Mouse (Mus musculus) lung, postnatal 25 days (tissue): ENCODE measurements around the gene Glt8d2.
A peak's percentile ranks its signal among the peaks of the same experiment; 100 is the strongest.

Experiments
- DNase-seq: peaks from one replicate; pipeline ENCODE4 v3.0.0; 2022; ENCODE audit warnings: low spot score

Glt8d2 gene

DNA sequence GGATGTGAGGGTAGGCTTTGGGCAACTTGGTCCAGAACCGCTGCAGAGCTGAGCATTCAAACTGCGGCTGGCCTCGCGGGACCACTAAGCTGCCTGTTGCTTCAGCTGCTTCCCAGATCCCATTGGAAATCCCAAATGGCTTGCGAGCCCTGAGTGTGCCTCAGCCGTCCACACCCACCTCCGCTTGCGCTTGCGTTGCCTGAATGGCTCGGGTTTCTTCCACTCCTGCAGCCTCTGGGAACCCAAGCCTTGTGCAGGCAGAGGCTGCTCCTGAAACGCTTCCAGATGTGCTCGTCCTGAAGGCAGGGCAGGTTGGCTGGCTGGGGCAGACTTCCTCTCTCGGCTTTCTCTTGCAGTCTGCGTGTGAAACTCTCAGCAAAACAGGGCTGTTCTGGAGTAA, at the start of gene Glt8d2:
Gene Glt8d2 (minus strand): TSS at position 157 of the 400 bp plus-strand sequence.
- DNase-seq, result peak; percentile 24

DNA sequence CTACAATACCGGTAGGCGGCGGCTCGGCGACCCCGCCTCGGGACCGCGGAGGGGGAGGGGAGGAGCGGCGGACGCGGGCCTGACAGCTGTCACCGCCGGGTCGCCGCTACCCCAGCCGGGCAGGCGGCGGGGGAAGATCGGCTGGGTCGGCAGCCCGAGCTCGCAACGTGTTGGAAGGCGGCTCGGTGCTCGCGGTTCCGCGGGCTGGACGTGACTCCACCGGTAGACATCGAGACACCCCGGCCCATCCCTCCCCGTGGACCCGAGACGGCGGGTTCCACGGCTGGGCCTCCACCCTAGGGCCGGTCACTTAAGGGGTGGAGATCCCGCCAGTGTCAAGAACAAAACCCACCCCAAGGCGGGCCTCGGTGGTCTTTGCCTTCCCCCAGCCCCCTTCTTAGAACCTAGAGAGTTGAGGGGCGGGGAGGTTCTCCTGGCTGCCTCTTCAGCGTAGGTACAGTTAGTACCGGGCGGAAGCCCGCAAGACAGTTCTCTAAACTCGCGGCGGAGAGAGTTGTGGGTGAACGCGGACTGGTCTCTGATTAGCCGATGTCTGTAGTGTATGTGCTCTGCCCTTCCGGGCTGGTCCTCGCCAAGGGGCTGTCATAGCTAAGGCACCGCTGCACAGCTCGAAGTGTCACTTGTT, 9.0 kb upstream of the Glt8d2 start:
- peak; percentile 20 for DNase-seq

DNA sequence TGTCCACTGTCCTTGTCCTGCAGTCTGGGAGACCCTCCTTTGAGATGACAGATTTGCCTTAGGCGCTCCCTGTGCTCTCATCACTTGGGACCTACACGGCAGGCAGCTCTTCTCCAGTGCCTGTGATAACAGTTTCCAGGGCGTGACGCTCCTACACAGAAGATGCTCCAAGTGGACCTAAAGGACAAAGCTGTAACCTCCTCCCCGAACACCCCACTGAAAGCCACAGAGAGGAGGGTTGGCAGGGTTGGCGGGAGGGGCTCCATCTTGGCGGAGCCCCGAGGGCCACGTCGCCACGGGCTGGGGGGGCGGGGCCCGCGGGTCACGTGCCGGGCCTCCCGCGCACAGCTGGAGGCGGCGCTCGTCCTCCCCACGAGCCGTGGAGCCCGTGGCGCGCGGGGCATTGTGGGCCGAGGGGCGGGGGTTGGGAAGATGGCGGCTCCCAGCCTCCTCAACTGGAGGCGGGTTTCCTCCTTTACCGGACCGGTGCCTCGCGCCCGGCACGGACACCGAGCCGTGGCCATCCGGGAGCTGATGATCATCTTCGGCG, 8.3 kb upstream of the Glt8d2 start:
- DNase-seq, result peak; percentile 90

DNA sequence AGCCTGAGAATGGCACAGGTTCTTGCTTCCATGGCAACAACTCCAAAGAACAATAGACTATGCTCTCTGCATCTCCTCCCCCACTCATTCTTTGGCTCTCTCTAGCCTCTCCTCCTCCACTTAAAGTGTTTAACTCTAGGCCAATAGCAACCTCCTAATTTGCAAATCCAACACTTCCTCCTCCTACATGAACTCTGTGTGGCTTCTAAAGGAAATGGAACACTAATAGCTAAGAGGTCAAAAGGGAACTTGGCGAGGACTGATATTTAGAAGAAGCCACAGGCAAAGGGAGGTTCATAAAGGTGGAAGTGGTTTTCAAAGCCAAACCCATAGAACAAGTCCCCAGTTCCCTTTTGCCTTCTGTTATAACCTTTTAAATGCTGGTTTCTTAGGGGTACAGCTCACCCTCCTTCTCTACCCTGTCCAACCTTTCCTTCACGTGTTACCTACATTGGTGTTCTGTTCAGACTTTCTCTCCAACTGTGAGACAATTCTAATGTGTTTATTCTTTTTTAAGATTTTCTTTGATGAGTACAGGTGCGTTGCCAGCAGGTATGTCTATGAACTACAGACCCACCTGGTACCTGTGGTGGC, 7.0 kb upstream of the Glt8d2 start:
- DNase-seq, result peak; percentile 81

DNA sequence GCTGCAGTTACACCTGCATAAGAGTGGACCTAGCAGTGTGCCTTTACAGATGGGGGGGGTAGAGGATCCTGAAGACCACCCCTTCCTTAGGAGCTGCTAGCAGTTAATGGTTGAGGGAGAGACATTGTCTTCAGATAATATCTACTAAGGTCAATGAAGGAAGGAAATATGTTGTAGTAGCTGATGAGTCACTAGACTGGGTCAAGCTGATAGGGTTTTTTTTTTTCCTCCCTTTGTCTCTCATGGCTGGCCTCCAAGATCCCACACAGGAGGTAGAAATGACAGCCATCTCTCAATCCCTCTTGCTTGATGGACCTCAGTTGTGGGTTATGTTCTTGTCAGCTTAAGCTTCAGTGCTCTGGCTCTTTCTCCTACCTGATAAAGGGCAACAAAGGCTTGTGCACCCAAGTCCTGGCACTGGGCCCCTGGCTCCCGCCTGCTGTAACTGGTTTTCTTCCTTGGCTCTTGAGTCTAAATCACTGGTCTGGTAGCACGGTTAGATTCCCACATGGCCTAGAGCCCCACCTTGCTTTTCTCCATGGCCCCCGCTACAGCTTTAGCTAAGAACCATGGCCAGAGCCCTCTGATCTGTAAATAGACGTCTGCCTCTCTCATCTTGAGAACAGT, 6.1 kb upstream of the Glt8d2 start:
- DNase-seq, result peak; percentile 20

DNA sequence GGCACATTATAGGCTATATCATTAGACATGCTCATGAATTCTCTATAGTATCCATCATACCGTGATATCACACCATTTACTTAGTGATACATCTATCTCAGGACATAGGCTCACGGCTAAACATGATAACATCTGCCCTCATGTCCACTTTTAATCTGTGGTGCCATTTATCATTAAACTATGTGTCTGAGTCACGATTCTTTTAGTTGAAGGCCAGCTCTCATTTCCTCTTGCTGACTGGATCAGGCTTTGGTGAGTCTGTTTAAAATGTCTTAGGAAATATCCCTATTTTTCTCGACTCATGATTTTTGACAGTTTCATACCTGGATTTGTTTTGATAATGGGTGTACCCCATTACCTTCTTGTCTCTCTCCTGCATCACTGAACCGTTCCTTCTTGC, 5.5 kb upstream of the Glt8d2 start, which contains the start of gene Hcfc2:
Gene Hcfc2 (plus strand): TSS at position 205 of the 400 bp plus-strand sequence.
- DNase-seq, result no peak

DNA sequence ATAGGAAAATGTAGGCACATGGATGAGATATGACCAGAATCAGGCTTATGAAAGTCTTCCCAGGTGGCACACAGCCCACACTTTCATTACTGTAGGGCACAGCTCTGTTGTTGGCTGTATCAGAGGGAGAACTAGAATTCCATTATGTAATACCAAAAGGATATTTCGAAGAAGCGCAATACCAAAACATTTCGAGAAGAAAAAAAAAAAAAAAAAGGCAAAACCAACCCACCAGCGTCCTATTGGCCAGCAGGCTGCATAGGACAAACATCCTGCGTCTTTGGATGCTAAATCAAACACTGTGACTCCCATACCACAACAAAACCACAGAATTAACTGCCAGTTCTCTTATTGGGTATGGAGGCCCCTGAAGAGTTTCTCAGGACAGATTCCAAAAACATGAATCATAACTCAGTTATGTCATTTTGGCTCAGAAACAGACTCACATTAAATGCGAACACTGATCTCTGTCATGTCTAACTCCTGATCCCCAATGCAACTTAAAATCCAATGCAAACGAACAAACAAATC, 704 bp downstream of the Glt8d2 start:
- DNase-seq, result peak; percentile 31

DNA sequence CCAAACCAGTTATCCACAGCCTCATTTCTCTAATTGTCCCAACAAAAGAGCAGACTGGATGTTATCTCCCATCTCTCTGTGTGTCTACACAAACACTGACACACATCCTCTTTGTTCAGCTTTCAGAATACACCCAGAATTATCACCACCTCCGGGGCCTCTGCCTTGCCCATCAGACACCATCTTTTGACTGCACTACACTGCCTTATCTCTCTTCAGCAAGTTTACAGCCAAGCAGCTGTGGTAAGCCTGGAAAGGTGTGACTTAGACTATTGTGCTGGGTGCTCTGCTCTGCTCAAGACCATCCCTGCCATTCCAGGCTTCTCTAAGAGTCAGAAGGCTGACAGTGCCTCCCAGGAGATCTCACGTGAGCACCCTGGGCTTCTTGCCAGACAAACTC, 5.0 kb downstream of the Glt8d2 start:
- no peak for DNase-seq

DNA sequence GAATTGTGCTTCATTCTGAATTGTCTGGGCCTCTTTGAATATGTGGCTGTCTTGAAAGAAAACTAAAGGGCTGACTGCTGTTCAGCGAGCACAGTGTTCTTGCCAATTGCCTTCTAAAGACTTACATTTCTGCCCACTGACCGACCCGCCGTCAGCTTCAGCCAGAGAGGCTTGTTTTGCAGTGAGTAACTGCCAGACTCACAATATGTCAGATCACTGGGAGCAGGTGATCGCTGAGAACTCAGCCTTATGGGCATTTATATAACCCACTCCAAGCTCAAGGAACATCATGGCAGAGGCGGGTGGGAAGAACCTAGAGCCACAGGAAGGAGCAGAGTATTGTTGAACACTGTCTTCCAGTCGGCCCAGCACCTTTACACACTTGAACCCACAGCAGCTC, 8.8 kb downstream of the Glt8d2 start:
- no peak for DNase-seq

DNA sequence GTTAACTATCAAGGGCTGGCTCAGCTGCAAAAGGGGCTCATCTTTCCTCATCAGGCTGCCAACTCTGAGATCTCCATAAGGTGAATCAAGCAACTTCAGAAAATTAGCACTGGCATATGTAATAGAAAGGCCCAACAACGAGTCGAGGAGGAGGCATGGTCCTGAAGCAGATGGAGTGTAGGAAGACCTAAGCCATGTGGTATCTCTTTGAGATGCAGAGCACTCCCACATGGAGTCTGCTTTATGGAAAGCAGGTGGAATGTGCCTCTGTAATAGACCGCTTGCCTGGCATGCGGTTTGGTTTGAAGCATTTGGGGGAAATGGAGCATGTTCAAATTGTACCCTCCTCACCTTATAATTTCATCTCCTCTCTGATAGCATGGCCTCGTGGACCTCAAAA, 9.7 kb downstream of the Glt8d2 start:
- no peak for DNase-seq

DNA sequence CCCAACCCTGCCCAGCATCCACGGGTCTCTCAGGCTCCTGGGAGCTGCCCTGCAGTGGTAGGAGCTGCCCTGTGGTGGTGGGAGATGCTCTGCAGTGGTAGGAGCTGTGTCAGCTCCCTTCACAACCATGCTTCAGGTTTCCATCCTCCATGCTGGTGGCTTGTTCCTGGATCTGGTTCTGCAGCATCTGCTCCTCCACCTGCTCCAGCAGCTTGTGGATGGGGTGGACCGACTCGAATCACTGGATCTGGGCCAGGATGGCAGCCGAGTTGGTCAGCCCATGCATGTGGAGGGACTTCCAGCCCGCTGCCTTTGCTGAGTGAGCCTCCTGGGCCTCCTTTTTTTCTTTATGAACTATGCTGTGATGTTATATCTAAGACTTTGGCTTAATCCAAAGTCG, 13.5 kb downstream of the Glt8d2 start:
- DNase-seq, result no peak

DNA sequence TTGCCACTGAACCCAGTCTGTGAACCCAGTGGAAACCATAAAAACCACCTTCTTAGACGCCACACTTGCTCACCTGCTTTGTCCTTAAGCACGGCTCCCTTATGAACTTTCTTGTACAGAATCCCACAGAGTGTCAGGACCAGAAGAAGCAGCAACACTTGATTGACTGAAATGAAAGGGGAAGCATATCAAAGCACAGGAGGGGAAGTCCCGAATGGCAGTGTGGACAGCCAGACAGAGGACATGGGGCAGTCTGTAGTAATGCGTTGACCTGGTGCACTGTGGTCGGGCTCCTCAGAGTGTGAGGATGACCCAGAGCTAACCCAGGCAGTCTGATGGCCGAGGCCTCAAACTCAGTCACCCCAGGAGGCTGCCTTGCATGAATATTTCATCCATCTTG, 20.2 kb downstream of the Glt8d2 start:
- DNase-seq, result no peak

DNA sequence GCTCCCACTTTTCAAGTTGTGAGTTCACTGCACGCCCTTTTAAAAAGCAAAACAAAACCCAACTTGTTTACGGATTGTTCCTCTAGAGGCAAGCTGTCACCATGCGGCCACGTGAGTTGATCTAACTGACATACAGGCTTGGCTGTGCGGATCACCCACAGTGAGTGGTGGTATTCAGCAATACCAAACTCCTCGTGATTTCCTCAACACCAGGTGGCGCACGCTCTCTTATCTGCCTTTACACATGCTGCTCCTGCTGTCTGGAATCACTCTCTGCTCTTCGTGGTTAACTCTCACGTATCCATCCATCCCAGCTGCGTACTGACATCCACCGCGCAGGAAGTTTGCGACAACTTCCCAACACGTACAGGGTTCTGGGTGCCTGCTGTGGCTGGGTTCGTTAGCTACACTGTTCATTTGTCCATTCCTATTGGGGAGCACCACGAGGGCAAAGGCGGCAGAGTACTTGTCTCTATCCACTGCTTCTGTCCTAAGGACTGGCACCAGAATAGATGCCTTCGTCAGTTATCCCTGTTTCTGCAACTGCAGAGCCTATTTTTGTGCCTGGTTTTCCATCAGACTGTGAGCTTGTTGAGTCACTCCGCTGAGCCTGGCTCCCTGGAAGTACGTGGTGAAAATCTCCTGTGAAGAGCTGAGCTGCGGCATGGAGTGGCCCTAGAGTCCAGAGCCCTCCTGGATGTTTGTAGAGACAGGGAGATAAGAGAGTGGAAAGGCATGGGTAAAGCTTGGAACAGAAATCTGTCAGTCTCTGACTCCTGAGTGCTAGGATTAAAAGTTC, 23.8 kb downstream of the Glt8d2 start:
- peak; percentile 88 for DNase-seq

DNA sequence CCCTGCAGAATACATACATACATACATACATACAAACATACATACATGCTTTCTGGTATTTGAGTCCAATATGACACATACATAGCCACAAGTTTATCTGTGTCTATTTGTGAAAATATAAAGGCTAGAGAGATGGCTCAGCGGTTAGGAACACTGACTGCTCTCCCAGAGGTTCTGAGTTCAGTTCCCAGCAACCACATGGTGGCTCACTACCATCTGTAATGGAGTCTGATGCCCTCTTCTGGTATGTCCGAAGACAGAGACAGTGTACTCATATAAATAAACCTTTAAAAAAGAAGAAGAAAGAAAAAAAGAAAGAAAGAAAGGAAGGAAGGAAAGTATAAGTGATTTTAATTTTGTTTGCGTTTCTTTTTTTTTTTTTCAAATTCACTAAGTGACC, 24.5 kb downstream of the Glt8d2 start:
- DNase-seq, result no peak

DNA sequence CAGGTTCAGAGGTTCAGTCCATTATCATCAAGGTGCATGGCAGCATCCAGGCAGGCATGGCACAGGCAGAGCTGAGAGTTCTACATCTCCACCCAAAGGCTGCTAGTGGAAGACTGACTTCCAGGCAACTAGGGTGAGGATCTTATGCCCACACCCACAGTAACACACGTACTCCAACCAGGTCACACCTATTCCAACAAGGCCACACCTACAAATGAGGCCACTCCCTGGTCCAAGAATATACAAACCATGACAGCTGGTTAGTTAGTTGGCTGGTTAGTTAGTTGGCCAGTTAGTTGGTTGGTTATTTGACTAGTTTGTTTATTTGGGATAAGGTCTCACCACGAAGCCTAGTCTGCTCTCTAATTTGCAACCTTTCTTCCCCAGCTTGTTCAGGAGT, 27.2 kb downstream of the Glt8d2 start:
- no peak for DNase-seq

DNA sequence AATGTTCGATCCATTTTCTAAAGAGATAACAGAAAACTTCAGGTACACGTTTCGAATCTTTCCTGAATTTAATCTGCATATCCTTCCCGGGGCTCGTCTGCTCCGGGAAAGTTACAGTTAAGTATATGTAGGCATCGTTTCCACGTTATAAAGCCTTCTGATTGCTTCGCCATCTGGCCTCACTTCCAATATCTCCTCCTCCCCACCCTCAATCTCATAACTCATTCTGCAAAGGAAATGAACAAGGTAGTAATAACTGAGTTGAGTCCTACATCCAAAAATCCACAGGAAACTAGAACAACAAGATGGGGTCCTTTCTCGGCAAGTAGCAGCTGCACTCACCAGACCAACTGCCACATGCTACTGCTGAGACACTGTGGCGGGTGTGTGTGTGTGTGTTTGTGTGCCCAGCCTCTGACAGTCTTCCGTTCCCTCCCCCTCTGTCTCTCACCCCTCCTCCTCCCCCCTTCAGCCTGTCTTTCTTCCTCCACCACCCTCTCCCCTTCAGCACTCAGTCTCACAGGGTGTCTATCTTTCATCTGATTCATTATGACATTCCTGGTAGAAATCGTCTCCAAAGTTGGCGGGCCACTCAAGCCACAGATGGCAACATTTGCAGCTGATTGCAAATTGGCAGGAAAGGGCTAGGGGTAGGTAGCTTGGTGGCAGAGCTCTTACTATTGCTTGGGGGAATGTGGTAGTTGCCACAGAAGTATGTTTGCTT, 28.0 kb downstream of the Glt8d2 start:
- DNase-seq, result no peak

DNA sequence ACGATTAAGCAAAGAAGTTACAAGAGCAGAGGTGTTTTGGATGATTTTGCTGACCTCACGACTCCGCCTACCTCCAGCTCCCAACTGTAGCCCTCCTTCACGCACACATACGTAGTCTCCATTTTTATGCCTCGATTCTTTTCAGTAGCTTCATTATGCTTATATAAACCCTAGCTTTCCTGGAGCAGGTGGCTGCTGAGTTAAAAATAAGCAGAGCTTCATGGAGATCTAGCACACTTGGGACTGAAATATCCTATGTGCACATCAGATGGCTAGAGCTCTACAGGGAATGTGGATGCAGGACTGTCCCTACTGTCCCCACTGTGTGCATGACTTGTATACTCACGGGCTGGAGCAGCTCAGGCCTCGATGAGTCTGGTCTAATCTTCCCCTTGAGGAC, 28.6 kb downstream of the Glt8d2 start:
- DNase-seq, result no peak

DNA sequence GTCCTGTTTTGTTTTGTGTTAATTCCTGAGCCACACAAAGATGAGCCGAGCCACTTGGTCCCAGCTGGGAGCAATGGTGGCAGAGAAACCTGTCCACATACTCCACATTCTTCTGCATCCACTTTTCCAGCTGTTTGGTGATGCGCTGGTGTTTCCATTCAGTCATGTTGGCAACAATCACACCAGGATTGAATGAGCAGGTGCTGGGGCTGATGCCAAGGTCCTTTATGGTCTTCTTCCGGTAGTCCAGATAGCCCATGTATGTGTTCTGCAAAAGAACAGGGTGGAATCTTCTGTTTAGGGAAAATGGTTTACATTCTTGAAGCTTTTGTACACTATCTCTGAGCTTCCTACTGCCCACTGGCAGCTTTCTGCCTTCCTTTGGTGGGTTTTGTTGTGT, 35.9 kb downstream of the Glt8d2 start:
- no peak for DNase-seq

DNA sequence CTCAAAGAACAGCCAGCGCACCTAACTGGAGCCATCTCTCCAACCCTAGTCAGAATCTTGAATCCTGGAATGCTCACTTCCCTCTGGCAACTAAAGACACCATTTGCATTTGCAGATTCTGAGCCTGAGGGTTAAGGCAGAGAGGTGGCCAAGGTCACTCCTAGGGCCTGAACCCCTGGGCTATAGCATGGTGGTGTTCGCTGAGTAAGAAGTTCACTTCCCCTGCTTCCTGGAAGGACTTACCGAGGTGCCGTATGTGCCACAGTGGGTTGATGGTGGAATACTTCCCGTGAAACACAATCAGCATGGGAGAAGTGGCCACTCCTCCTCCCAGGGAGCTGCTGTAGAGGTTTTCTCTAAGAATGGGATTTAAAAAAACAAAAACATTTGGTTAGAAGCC, 37.8 kb downstream of the Glt8d2 start:
- no peak for DNase-seq

DNA sequence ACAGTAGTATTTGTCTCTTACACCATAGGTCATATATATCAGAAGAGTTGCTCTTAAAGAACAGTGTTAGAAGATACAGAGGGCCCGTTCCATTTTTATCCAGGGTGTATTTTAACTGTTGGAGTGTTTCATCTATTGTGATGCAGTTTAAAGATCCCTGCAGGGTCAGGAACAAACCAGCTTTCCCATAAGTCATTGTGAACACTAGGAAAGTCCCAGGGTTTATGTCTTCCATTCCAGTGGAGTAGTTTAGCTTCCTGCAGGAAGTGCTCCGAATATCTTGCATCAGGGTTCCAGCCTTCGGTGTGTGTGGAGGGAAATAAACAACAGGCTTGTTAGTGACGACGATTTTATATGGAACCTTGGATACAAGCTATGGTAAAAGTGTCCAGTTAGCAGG, 39.2 kb downstream of the Glt8d2 start:
- DNase-seq, result no peak

DNA sequence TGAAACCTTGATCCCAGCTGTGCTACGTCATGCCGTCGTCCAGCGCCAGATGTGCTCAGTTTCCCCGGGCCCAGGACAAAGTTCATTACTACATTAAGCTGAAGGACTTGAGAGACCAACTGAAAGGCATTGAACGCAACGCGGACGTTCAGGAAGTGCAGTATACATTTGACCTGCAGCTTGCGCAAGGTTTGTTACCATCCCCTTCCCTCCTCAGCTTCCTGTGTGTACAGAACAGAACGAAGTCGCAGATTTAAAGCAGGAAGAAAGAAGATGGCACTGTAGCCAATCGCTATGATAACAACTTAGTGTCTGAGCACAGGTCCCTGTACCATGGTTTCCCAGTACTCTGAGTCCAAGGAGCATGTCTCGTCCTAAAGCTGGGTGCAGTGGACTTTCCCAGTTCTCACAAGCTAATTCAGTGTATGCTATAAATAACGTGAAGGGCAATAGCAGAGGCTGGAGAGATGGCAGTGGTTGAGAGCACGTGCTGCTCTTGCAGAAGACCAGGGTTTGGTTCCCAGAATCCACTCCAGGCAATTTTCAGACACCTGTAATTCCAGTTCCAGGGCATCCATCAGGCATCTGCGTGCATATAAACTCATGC, 43.1 kb downstream of the Glt8d2 start:
- no peak for DNase-seq
